Mouse (Mus musculus) heart, embryonic 14.5 days (tissue): ENCODE measurements at regions not wholly inside any gene's neighbourhood (a gene's known extent, or its start where the extent isn't known, plus 50 kb on each side); places are given as distances from the start of the nearest gene placed in this dataset.

Source experiments
- ATAC-seq: fragments of 200-750 bp; cut with Nextera tagmentation; 2 replicates; pipeline ENCODE4 v1.8.0; 2017; ENCODE audit warnings: low read depth, moderate TSS enrichment; ENCODE audit not compliant: insufficient number of reproducible peaks, insufficient read depth, low FRiP score
- H3K27ac ChIP-seq, 2 experiments: fragments of 200-500 bp in 1 of 2; fragments of 300-500 bp in 1 of 2; sonication (generic) in 1 of 2; replicated peaks in 1 of 2; 2 replicates each; pipeline ENCODE4 v1.5.1; 2012 to 2014; ENCODE audit warnings: low read depth in 2 of 2, low read length in 2 of 2, control low read depth in 1 of 2, mild to moderate bottlenecking in 1 of 2, mixed read lengths in 1 of 2; ENCODE audit not compliant: control insufficient read depth in 1 of 2, insufficient read depth in 1 of 2
- H3K27me3 ChIP-seq: fragments of 300-500 bp; sonication (generic); 2 replicates; pipeline ENCODE4 v1.6.1; 2014; ENCODE audit warnings: mild to moderate bottlenecking, low read length, control low read depth; ENCODE audit not compliant: control insufficient read depth, insufficient read depth
- H3K36me3 ChIP-seq: fragments of 300-500 bp; sonication (generic); 2 replicates; pipeline ENCODE4 v1.6.1; 2014; ENCODE audit warnings: mild to moderate bottlenecking, control low read depth, low read length, mixed read lengths; ENCODE audit not compliant: control insufficient read depth, insufficient read depth
- H3K4me1 ChIP-seq, 2 experiments: fragments of 200-500 bp in 1 of 2; fragments of 300-500 bp in 1 of 2; sonication (generic) in 1 of 2; 2 replicates each; pipeline ENCODE4 v1.6.1; 2012 to 2014; ENCODE audit warnings: low read length in 2 of 2, control low read depth in 1 of 2, mixed read lengths in 1 of 2; ENCODE audit not compliant: control insufficient read depth in 2 of 2, insufficient read depth in 2 of 2
- H3K4me2 ChIP-seq: fragments of 300-500 bp; sonication (generic); 2 replicates; pipeline ENCODE4 v1.6.1; 2014; ENCODE audit warnings: mild to moderate bottlenecking, low read length
- H3K4me3 ChIP-seq, 2 experiments: fragments of 200-500 bp in 1 of 2; fragments of 300-500 bp in 1 of 2; sonication (generic) in 1 of 2; 2 replicates each; pipeline ENCODE4 v1.5.1; 2012 to 2014; ENCODE audit warnings: low read length in 2 of 2, mild to moderate bottlenecking in 2 of 2, control low read depth in 1 of 2, low read depth in 1 of 2, moderate library complexity in 1 of 2; ENCODE audit not compliant: control insufficient read depth in 1 of 2, insufficient read depth in 1 of 2
- H3K9ac ChIP-seq: fragments of 300-500 bp; sonication (generic); 2 replicates; pipeline ENCODE4 v1.6.1; 2014; ENCODE audit warnings: mild to moderate bottlenecking, low read length
- H3K9me3 ChIP-seq: fragments of 300-500 bp; sonication (generic); 2 replicates; pipeline ENCODE4 v1.6.1; 2016; ENCODE audit warnings: low read length, control low read depth; ENCODE audit not compliant: control insufficient read depth
- WGBS: fragments of 180-500 bp; shearing (Covaris S2); extraction: QIAGEN DNeasy Blood & Tissue Kit; methylation state at CpG from one replicate; pipeline ENCODE4 v1.1.7; 2014; 5-methylcytosine and 5-hydroxymethylcytosine counted together

GRCm38 (mm10) chr17:43190016-43190415 lies 80.1 kb upstream of the Adgrf1 start:
- H3K9ac ChIP-seq = no peak overlapping the region
- no peak overlapping the region for H3K27ac ChIP-seq
- 61% methylated on average over 2 of the region's 2 CpGs for WGBS
- no peak for ATAC-seq
- H3K27me3 ChIP-seq = no peaks in the 10 kb centered on the region
- H3K9me3 ChIP-seq = no peaks in the 10 kb centered on the region
- no peaks in the 10 kb centered on the region for H3K36me3 ChIP-seq
- no peak overlapping the region for H3K4me3 ChIP-seq
- no peak overlapping the region for H3K4me2 ChIP-seq
- no peaks in the 10 kb centered on the region for H3K4me1 ChIP-seq

GRCm38 (mm10) chr17:43190853-43191485 lies 79.2 kb upstream of the Adgrf1 start:
- no peaks in the 10 kb centered on the region for H3K4me1 ChIP-seq
- 60% methylated on average over 3 of the region's 3 CpGs for WGBS
- no peak overlapping the region for H3K4me2 ChIP-seq
- no peak overlapping the region for H3K27ac ChIP-seq
- H3K36me3 ChIP-seq = no peaks in the 10 kb centered on the region
- no peak for ATAC-seq
- no peaks in the 10 kb centered on the region for H3K9me3 ChIP-seq
- H3K9ac ChIP-seq = no peak overlapping the region
- no peak overlapping the region for H3K4me3 ChIP-seq
- no peaks in the 10 kb centered on the region for H3K27me3 ChIP-seq

- no peak overlapping the region for H3K27ac ChIP-seq
- H3K36me3 ChIP-seq = no peaks in the 10 kb centered on the region
- H3K9me3 ChIP-seq = no peaks in the 10 kb centered on the region
- 63% methylated on average over 1 of the region's 1 CpGs for WGBS
- no peak overlapping the region for H3K4me2 ChIP-seq
- H3K27me3 ChIP-seq = no peaks in the 10 kb centered on the region
- ATAC-seq = no peak
- H3K4me1 ChIP-seq = no peaks in the 10 kb centered on the region
- H3K9ac ChIP-seq = no peak overlapping the region
- H3K4me3 ChIP-seq = no peak overlapping the region
Observed at GRCm38 (mm10) chr17:43197232-43197631, 72.9 kb upstream of the Adgrf1 start.

- H3K36me3 ChIP-seq = no peaks in the 10 kb centered on the region
- 70% methylated on average over 2 of the region's 2 CpGs for WGBS
- no peak overlapping the region for H3K27ac ChIP-seq
- H3K9ac ChIP-seq = no peak overlapping the region
- no peaks in the 10 kb centered on the region for H3K4me1 ChIP-seq
- H3K27me3 ChIP-seq = no peaks in the 10 kb centered on the region
- H3K4me3 ChIP-seq = no peak overlapping the region
- H3K9me3 ChIP-seq = no peaks in the 10 kb centered on the region
- ATAC-seq = no peak
- H3K4me2 ChIP-seq = no peak overlapping the region
Observed at GRCm38 (mm10) chr17:43200832-43201231, 69.3 kb upstream of the Adgrf1 start.

DNA sequence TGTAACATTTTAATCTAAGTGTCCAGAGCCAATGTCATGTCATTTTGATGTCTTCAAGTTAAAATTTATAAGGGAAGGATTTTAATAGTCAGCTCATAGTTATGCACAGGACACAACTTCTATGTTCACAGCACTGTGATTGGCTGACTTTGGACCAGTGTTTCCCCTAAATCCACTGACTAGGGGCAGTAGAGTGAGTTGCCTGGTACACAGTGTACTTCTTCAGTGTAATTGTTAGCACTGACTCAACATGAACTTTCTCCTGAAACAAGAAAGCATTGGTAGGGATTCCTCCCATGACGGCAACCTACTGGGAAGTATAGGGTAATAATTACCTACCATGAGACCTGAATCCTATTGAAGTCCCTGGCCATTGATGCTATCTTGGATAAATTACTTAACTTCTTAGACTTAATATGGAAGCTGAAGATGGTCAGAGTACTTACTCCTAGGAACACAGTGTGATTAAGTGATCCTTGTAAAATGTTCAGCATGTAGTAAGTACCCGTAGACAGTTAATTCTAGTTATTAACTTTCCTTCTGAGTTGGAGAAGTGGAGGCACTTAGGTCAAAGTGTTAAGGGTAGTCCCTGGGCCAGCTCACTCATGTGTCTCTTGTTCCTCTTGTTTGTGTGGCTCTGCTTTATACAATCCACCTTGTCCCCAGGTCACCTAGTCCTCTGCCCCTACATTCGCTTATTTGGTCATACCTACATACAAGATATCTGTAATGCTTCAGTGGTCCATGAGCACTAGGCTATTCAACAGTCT lies 63.2 kb upstream of the Adgrf1 start:
- no peaks in the 10 kb centered on the region for H3K27me3 ChIP-seq
- H3K9ac ChIP-seq = no peak overlapping the region
- H3K4me2 ChIP-seq = no peak overlapping the region
- no peak for ATAC-seq
- H3K36me3 ChIP-seq = no peaks in the 10 kb centered on the region
- WGBS = 89% methylated on average over 3 of the region's 3 CpGs
- H3K9me3 ChIP-seq = no peaks in the 10 kb centered on the region
- no peak overlapping the region for H3K4me3 ChIP-seq
- H3K27ac ChIP-seq = no peak overlapping the region
- no peaks in the 10 kb centered on the region for H3K4me1 ChIP-seq

DNA sequence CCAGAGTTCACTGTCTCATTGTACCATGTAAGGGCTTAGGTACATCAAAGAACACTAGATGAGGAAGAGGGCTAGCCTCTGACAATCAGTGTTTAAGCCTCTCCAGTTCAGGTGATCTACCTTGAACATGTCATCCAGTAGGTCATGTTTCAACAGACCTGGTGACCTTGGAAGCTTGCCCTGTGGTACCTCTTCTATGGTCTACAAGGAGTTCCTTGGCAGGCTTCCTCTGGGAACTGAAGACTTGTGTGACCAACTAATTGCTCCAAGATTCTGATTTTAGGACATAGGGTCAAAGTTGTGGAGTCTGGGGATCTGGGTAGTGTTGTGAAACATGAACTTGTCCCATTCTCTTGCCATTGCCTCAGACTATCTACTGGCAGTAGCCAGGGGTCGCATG lies 60.4 kb upstream of the Adgrf1 start:
- Histone ChIP-seq H3K27me3 (no peaks in the 10 kb centered on the region), H3K4me1 (no peaks in the 10 kb centered on the region), H3K9ac (no peak overlapping the region), H3K27ac (no peak overlapping the region), H3K4me3 (no peak overlapping the region), H3K4me2 (no peak overlapping the region), H3K36me3 (no peaks in the 10 kb centered on the region), H3K9me3 (no peaks in the 10 kb centered on the region)
- 83% methylated on average over 1 of the region's 1 CpGs for WGBS
- ATAC-seq = no peak

DNA sequence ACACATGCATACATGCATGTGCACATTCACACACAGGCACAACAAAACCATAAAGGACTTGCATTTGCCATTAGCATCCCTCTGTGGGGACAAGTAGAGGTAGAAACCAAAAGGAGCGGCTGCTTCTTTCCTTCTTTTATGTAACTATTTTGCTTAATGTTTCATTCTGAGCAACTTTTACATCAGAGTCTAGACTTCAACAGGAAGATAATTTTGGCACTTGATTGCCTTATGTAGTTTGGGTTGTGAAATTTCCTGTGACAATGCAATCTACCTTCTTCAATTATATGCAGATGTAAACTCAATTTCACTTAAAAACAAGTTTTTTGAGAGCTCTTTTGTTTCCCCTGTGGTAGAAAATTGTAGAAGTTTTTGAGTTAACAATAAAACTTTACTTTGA lies 56.1 kb upstream of the Adgrf1 start:
- Histone ChIP-seq H3K9ac (no peak overlapping the region), H3K4me2 (no peak overlapping the region), H3K9me3 (no peaks in the 10 kb centered on the region), H3K36me3 (no peaks in the 10 kb centered on the region), H3K27ac (no peak overlapping the region), H3K4me3 (no peak overlapping the region), H3K4me1 (no peaks in the 10 kb centered on the region), H3K27me3 (no peaks in the 10 kb centered on the region)
- 87% methylated on average over 1 of the region's 1 CpGs for WGBS
- ATAC-seq = no peak

DNA sequence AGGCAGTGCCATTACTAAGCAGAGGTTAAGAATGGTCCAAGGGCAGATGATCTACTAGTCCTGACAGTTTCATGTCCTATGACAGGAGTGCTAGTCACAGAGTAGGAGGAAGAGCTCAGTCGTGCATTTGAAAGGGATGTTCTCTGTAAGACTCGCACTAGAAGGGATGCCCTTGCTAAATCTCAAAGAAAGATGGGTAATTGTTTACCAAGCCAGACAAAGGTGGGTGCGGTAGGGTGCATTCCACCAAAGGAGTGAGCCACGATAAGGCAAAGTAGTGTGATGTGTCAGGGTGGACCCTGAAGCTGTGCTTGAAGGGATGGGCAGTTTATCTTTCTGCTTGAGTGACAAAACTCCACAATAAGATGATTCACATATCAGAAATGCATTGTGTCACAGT lies 50.5 kb upstream of the Adgrf1 start:
- H3K27ac ChIP-seq = no peak overlapping the region
- no peaks in the 10 kb centered on the region for H3K27me3 ChIP-seq
- H3K4me1 ChIP-seq = no peaks in the 10 kb centered on the region
- 0 out of 2 replicates have a peak, but pooled peaks cover 3% of the 10 kb centered on the region for H3K9me3 ChIP-seq
- no peak overlapping the region for H3K4me2 ChIP-seq
- ATAC-seq = no peak
- H3K9ac ChIP-seq = no peak overlapping the region
- no peaks in the 10 kb centered on the region for H3K36me3 ChIP-seq
- no peak overlapping the region for H3K4me3 ChIP-seq
- WGBS = 77% methylated on average over 4 of the region's 4 CpGs
